Mouse (Mus musculus) neural tube, embryonic 13.5 days (tissue): ENCODE data around the gene Sipa1l2. TPM values are rescaled to one million over a fixed set of nuclear protein-coding genes. Genes with fewer than 3 reads are reported as not detected.

ENCODE experiments used
- ATAC-seq: fragments of 200-750 bp; cut with Nextera tagmentation; 2 replicates; pipeline ENCODE4 v1.8.0; 2017; ENCODE audit warnings: low read depth, mild to moderate bottlenecking, moderate TSS enrichment, moderate library complexity
- H3K27ac ChIP-seq: fragments of 300-500 bp; sonication (generic); replicated peaks from 2 replicates; pipeline ENCODE4 v1.5.1; 2015; ENCODE audit warnings: moderate library complexity, mild to moderate bottlenecking, inconsistent platforms
- H3K27me3 ChIP-seq: fragments of 300-500 bp; sonication (generic); 2 replicates; pipeline ENCODE4 v1.6.1; 2015; ENCODE audit warnings: mild to moderate bottlenecking, inconsistent platforms
- H3K36me3 ChIP-seq: fragments of 300-500 bp; sonication (generic); 2 replicates; pipeline ENCODE4 v1.6.1; 2015; ENCODE audit warnings: mild to moderate bottlenecking, inconsistent platforms
- H3K4me1 ChIP-seq: fragments of 300-500 bp; sonication (generic); replicated peaks from 2 replicates; pipeline ENCODE4 v1.6.1; 2015; ENCODE audit warnings: inconsistent platforms
- H3K4me2 ChIP-seq: fragments of 300-500 bp; sonication (generic); 2 replicates; pipeline ENCODE4 v1.6.1; 2015; ENCODE audit warnings: inconsistent platforms, mild to moderate bottlenecking, moderate library complexity
- H3K4me3 ChIP-seq: fragments of 300-500 bp; sonication (generic); 2 replicates; pipeline ENCODE4 v1.5.1; 2015; ENCODE audit warnings: mild to moderate bottlenecking, inconsistent platforms
- H3K9ac ChIP-seq: fragments of 300-500 bp; sonication (generic); 2 replicates; pipeline ENCODE4 v1.6.1; 2015; ENCODE audit warnings: moderate library complexity, mild to moderate bottlenecking, inconsistent platforms
- H3K9me3 ChIP-seq: fragments of 300-500 bp; sonication (generic); 2 replicates; pipeline ENCODE4 v1.6.1; 2016; ENCODE audit warnings: inconsistent platforms
- WGBS: fragments of 180-500 bp; shearing (Covaris S2); methylation state at CpG from one replicate; pipeline ENCODE4 v1.1.7; 2015; 5-methylcytosine and 5-hydroxymethylcytosine counted together
- polyA plus RNA-seq: library from polyadenylated mRNA; unstranded; fragments of >200 nt; fragmentation: Nextera tagmentation; extraction: Ambion mirVana; gene quantifications from 2 replicates; pipeline ENCODE4 v1.2.1, GENCODE M21; 2015

Sipa1l2 gene
- polyA plus RNA-seq, 1 experiment from 2014 or later, result 19.7 TPM

GRCm38 (mm10) chr8:125507291-125507690 lies 62.3 kb downstream of the Sipa1l2 start:
- WGBS, result 85% methylated on average over 8 of the region's 8 CpGs
- no peak for ATAC-seq
- H3K27ac ChIP-seq, result no peak overlapping the region
- H3K4me2 ChIP-seq, result no peak overlapping the region
- H3K9ac ChIP-seq, result no peak overlapping the region
- no peaks in the 10 kb centered on the region for H3K9me3 ChIP-seq
- H3K4me1 ChIP-seq, result peaks cover 68% of the 10 kb centered on the region
- H3K36me3 ChIP-seq, result no peaks in the 10 kb centered on the region
- no peak overlapping the region for H3K4me3 ChIP-seq
- peaks cover 4% of the 10 kb centered on the region; the same call in 1 of the 2 replicates for H3K27me3 ChIP-seq

DNA sequence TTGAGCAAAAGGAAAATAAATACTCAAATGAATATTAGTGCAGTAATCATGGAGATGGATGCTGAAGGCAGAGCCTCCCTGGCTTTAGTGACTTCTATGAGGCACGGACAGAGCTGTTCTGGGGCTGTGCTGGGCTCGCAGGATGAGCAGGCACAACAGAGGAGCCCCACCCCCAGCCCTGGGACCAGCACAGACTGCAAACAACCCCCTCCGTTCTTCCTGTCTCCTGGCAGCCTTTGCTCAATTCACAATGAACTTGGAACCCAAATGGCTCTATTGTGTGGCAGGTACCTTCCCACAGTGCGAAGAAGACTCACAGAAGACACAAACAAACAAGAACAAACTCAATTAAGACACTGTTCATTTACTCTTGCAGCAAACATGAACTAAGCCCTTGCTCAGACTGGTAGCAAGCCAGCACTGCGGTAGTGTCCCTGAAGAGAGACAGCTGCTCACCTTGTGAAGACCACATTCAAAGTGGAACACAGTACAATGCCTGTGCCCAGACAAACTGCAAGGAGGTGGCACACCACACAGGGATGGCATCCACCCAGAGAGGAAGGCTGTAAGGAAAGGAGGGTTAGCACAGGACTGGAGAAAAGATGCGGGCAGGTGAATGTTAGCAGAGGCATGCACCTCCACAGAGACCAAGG lies 64.9 kb downstream of the Sipa1l2 start:
- Histone ChIP-seq H3K9me3 (no peaks in the 10 kb centered on the region), H3K27me3 (peaks cover 4% of the 10 kb centered on the region; the same call in 1 of the 2 replicates), H3K9ac (no peak overlapping the region; the same call in 1 of the 2 replicates), H3K4me3 (no peak overlapping the region), H3K4me1 (peaks cover 62% of the 10 kb centered on the region), H3K36me3 (no peaks in the 10 kb centered on the region), H3K27ac (0 out of 2 replicates have a peak overlapping the region, but pooled peaks have one; percentile 46), H3K4me2 (no peak overlapping the region)
- 34% methylated on average over 6 of the region's 6 CpGs for WGBS
- peak; percentile 65; the same call in 1 of the 2 replicates for ATAC-seq

- ATAC-seq, result no peak
- Histone ChIP-seq H3K36me3 (no peaks in the 10 kb centered on the region), H3K4me2 (no peak overlapping the region), H3K9me3 (no peaks in the 10 kb centered on the region), H3K4me1 (peaks cover 56% of the 10 kb centered on the region), H3K27me3 (peaks cover 4% of the 10 kb centered on the region; the same call in 1 of the 2 replicates), H3K4me3 (no peak overlapping the region), H3K9ac (no peak overlapping the region), H3K27ac (0 out of 2 replicates have a peak overlapping the region, but pooled peaks have one; percentile 46)
- WGBS, result 81% methylated on average over 8 of the region's 8 CpGs
Measured at GRCm38 (mm10) chr8:125503808-125504207, 65.8 kb downstream of the Sipa1l2 start.

DNA sequence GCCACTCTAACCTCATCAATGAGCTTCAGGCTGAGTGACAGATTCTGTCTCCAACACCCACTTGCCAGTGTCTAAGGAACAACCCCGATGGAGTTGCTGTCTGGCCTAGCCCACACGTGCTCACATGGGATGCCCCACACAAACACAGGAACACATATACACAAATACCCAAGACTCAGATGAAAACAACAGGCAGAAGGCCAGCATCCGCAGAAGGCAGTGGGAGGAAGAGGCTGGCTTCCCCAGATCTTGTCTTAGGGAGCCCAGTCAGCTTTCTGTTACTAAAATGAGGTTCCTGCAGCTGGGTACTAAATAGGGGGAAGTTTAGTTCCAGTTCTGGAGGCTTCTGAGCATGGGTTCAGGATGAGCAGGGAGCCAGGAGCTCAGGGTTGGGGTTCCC lies 66.8 kb downstream of the Sipa1l2 start:
- WGBS, result 88% methylated on average over 3 of the region's 3 CpGs
- Histone ChIP-seq H3K4me3 (no peak overlapping the region), H3K4me1 (peaks cover 57% of the 10 kb centered on the region), H3K27ac (no peak overlapping the region), H3K9me3 (no peaks in the 10 kb centered on the region), H3K27me3 (peaks cover 4% of the 10 kb centered on the region; the same call in 1 of the 2 replicates), H3K4me2 (no peak overlapping the region), H3K9ac (no peak overlapping the region), H3K36me3 (no peaks in the 10 kb centered on the region)
- no peak for ATAC-seq

- Histone ChIP-seq H3K4me3 (no peak overlapping the region), H3K27me3 (no peaks in the 10 kb centered on the region), H3K4me2 (no peak overlapping the region), H3K36me3 (no peaks in the 10 kb centered on the region), H3K9me3 (no peaks in the 10 kb centered on the region), H3K9ac (no peak overlapping the region), H3K27ac (no peak overlapping the region), H3K4me1 (peaks cover 38% of the 10 kb centered on the region)
- WGBS, result 47% methylated on average over 5 of the region's 5 CpGs
- ATAC-seq, result no peak
Measured at GRCm38 (mm10) chr8:125500005-125500404, 69.6 kb downstream of the Sipa1l2 start.

DNA sequence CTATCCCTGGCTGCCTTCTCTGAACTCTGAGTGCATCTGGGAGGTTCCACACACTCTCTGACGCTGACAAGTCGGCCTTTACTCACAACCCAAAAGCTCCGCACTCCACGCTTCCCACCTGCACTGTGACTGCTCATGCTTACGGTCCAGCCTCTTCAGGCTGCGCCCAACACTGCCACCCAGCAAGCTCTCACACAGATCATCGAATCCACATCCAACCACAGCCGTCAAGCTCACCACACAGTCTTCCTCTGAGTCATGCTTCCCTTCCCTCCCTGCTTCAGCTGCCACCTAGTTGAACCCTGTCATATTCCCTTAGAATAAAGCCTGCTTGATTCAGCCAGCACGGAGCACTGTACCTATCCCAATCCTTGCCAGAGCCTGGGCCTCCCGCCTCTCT lies 71.1 kb downstream of the Sipa1l2 start:
- H3K4me3 ChIP-seq, result no peak overlapping the region
- no peaks in the 10 kb centered on the region for H3K36me3 ChIP-seq
- H3K27me3 ChIP-seq, result no peaks in the 10 kb centered on the region
- no peaks in the 10 kb centered on the region for H3K9me3 ChIP-seq
- H3K27ac ChIP-seq, result no peak overlapping the region
- ATAC-seq, result no peak
- peaks cover 27% of the 10 kb centered on the region for H3K4me1 ChIP-seq
- H3K9ac ChIP-seq, result no peak overlapping the region
- WGBS, result 73% methylated on average over 10 of the region's 10 CpGs
- H3K4me2 ChIP-seq, result no peak overlapping the region

- Histone ChIP-seq H3K4me3 (no peak overlapping the region), H3K36me3 (peaks cover 18% of the 10 kb centered on the region), H3K4me2 (no peak overlapping the region), H3K27ac (no peak overlapping the region), H3K27me3 (no peaks in the 10 kb centered on the region), H3K9ac (no peak overlapping the region), H3K4me1 (peaks cover 31% of the 10 kb centered on the region), H3K9me3 (no peaks in the 10 kb centered on the region)
- WGBS, result 78% methylated on average over 2 of the region's 2 CpGs
- no peak for ATAC-seq
Measured at GRCm38 (mm10) chr8:125495545-125495944, 74.1 kb downstream of the Sipa1l2 start.

DNA sequence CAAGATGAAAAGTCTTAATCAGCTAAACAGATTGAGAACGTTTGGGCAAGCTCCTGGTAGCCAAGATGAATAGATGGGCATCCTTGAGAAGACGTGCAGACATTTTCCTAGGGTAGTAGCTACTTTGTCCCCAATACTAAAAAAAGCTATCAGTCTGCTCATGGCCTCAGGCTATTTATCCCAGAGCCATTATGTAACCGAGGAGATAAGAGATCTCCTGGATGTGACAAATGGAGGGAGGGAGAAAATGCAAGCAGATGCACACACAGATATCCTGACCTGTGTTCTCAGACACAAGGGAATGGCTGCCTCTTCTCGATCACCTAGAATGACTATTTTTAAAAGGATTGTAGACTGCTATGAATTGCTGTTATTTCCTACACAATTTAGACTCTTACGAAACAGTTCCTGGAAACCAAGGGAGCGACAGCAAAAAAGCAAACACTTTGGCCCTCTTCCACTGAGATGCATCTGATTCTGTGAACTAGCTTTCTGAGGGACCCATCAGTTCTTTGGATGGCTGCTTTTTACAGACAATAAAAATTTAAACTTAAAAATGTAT lies 76.3 kb downstream of the Sipa1l2 start:
- Histone ChIP-seq H3K9me3 (no peaks in the 10 kb centered on the region), H3K4me3 (no peak overlapping the region), H3K27ac (0 out of 2 replicates have a peak overlapping the region, but pooled peaks have one; percentile 14), H3K4me2 (no peak overlapping the region), H3K27me3 (no peaks in the 10 kb centered on the region), H3K4me1 (peaks cover 24% of the 10 kb centered on the region), H3K36me3 (peaks cover 29% of the 10 kb centered on the region), H3K9ac (no peak overlapping the region)
- no peak for ATAC-seq
- WGBS, result 55% methylated on average over 6 of the region's 6 CpGs

- H3K27ac ChIP-seq, result no peak overlapping the region
- no peak overlapping the region for H3K4me3 ChIP-seq
- ATAC-seq, result no peak
- H3K9ac ChIP-seq, result no peak overlapping the region
- H3K36me3 ChIP-seq, result peaks cover 36% of the 10 kb centered on the region
- peaks cover 20% of the 10 kb centered on the region for H3K4me1 ChIP-seq
- no peaks in the 10 kb centered on the region for H3K9me3 ChIP-seq
- 89% methylated on average over 11 of the region's 11 CpGs for WGBS
- no peaks in the 10 kb centered on the region for H3K27me3 ChIP-seq
- H3K4me2 ChIP-seq, result no peak overlapping the region
Measured at GRCm38 (mm10) chr8:125492416-125492815, 77.2 kb downstream of the Sipa1l2 start.

GRCm38 (mm10) chr8:125488747-125489146 lies 80.9 kb downstream of the Sipa1l2 start:
- Histone ChIP-seq H3K9ac (no peak overlapping the region), H3K9me3 (no peaks in the 10 kb centered on the region), H3K27me3 (no peaks in the 10 kb centered on the region), H3K36me3 (peaks cover 37% of the 10 kb centered on the region), H3K4me2 (no peak overlapping the region), H3K4me1 (peaks cover 34% of the 10 kb centered on the region), H3K27ac (no peak overlapping the region), H3K4me3 (no peak overlapping the region)
- ATAC-seq, result no peak
- WGBS, result 73% methylated on average over 1 of the region's 1 CpGs

GRCm38 (mm10) chr8:125485715-125486114 lies 83.9 kb downstream of the Sipa1l2 start:
- peaks cover 35% of the 10 kb centered on the region for H3K36me3 ChIP-seq
- no peaks in the 10 kb centered on the region for H3K9me3 ChIP-seq
- H3K27ac ChIP-seq, result no peak overlapping the region
- H3K27me3 ChIP-seq, result no peaks in the 10 kb centered on the region
- H3K4me1 ChIP-seq, result peaks cover 25% of the 10 kb centered on the region
- no peak overlapping the region for H3K9ac ChIP-seq
- no peak overlapping the region for H3K4me3 ChIP-seq
- no peak for ATAC-seq
- WGBS, result 88% methylated on average over 3 of the region's 3 CpGs
- no peak overlapping the region for H3K4me2 ChIP-seq

- Histone ChIP-seq H3K4me1 (peaks cover 25% of the 10 kb centered on the region), H3K4me2 (no peak overlapping the region), H3K9ac (no peak overlapping the region), H3K27ac (0 out of 2 replicates have a peak overlapping the region, but pooled peaks have one; percentile 14), H3K36me3 (peaks cover 35% of the 10 kb centered on the region), H3K4me3 (no peak overlapping the region), H3K9me3 (no peaks in the 10 kb centered on the region), H3K27me3 (0 out of 2 replicates have a peak, but pooled peaks cover 2% of the 10 kb centered on the region)
- 28% methylated on average over 7 of the region's 7 CpGs for WGBS
- ATAC-seq, result no peak
Measured at GRCm38 (mm10) chr8:125484530-125485196, 84.9 kb downstream of the Sipa1l2 start.
